Mouse (Mus musculus): Measurements from ENCODE around the gene Mgat4b.

GRCm38 (mm10) chr11:50182702-50183101, 28.0 kb upstream of the Mgat4b start:
- TF ChIP-seq CTCF (IDR thresholded peaks at IDR 0.05; ENCODE audit: control insufficient read depth, insufficient read depth, insufficient replicate concordance, low read depth, low read length) (no peak), POLR2A (IDR thresholded peaks at IDR 0.05; ENCODE audit: control insufficient read depth, low read depth, low read length) (no peak)

Data from testis, adult 2 months (tissue).